Mouse (Mus musculus): ENCODE data around the gene Dcbld1. TPM values are rescaled to one million over a fixed set of nuclear protein-coding genes. Genes with fewer than 3 reads are reported as not detected.

Gene Dcbld1
- polyA plus RNA-seq, 1 experiment, result 0.99 TPM

- Histone ChIP-seq H3K27ac (replicated peaks; ENCODE audit: low read depth, low read length) (no peak overlapping the region), H3K4me3 (ENCODE audit: insufficient read depth, low read depth, low read length) (no peak overlapping the region)
Observed at GRCm38 (mm10) chr10:52242680-52243323, 9.4 kb downstream of the Dcbld1 start.

GRCm38 (mm10) chr10:52246207-52246606 is 12.8 kb downstream of the Dcbld1 start:
- Histone ChIP-seq H3K4me1 (ENCODE audit: control insufficient read depth, insufficient read depth, insufficient read length, low read length) (no peaks in the 10 kb centered on the region), H3K4me3 (ENCODE audit: insufficient read depth, low read depth, low read length) (no peak overlapping the region), H3K27ac (replicated peaks; ENCODE audit: low read depth, low read length) (no peak overlapping the region)

More at GRCm38 (mm10) chr10:52242680-52243323, 9.4 kb downstream of the Dcbld1 start:
- H3K4me1 ChIP-seq (ENCODE audit: control insufficient read depth, insufficient read depth, insufficient read length, low read length), result no peaks in the 10 kb centered on the region

- Histone ChIP-seq H3K4me1 (ENCODE audit: control insufficient read depth, insufficient read depth, insufficient read length, low read length) (no peaks in the 10 kb centered on the region; the same call in 1 of the 2 replicates), H3K27ac (replicated peaks; ENCODE audit: low read depth, low read length) (no peak overlapping the region), H3K4me3 (ENCODE audit: insufficient read depth, low read depth, low read length) (no peak overlapping the region)
Observed at GRCm38 (mm10) chr10:52252240-52252639, 18.8 kb downstream of the Dcbld1 start.

- H3K27ac ChIP-seq (replicated peaks; ENCODE audit: low read depth, low read length), result no peak overlapping the region
- H3K4me3 ChIP-seq (ENCODE audit: insufficient read depth, low read depth, low read length), result no peak overlapping the region
- no peaks in the 10 kb centered on the region; the same call in 1 of the 2 replicates for H3K4me1 ChIP-seq (ENCODE audit: control insufficient read depth, insufficient read depth, insufficient read length, low read length)
Observed at GRCm38 (mm10) chr10:52253426-52253825, 20.0 kb downstream of the Dcbld1 start.

- H3K4me1 ChIP-seq (ENCODE audit: control insufficient read depth, insufficient read depth, insufficient read length, low read length), result no peaks in the 10 kb centered on the region
Observed at GRCm38 (mm10) chr10:52257768-52258167, 24.3 kb downstream of the Dcbld1 start.

GRCm38 (mm10) chr10:52258180-52258948 is 24.9 kb downstream of the Dcbld1 start:
- Histone ChIP-seq H3K27ac (replicated peaks; ENCODE audit: low read depth, low read length) (no peak overlapping the region), H3K4me3 (ENCODE audit: insufficient read depth, low read depth, low read length) (no peak overlapping the region)

More at GRCm38 (mm10) chr10:52257768-52258167, 24.3 kb downstream of the Dcbld1 start:
- Histone ChIP-seq H3K27ac (replicated peaks; ENCODE audit: low read depth, low read length) (no peak overlapping the region), H3K4me3 (ENCODE audit: insufficient read depth, low read depth, low read length) (no peak overlapping the region)

GRCm38 (mm10) chr10:52260209-52260608 is 26.8 kb downstream of the Dcbld1 start:
- Histone ChIP-seq H3K4me3 (ENCODE audit: insufficient read depth, low read depth, low read length) (no peak overlapping the region), H3K4me1 (ENCODE audit: control insufficient read depth, insufficient read depth, insufficient read length, low read length) (no peaks in the 10 kb centered on the region), H3K27ac (replicated peaks; ENCODE audit: low read depth, low read length) (no peak overlapping the region)

More at GRCm38 (mm10) chr10:52258180-52258948, 24.9 kb downstream of the Dcbld1 start:
- H3K4me1 ChIP-seq (ENCODE audit: control insufficient read depth, insufficient read depth, insufficient read length, low read length), result no peaks in the 10 kb centered on the region

- Histone ChIP-seq H3K4me1 (ENCODE audit: control insufficient read depth, insufficient read depth, insufficient read length, low read length) (no peaks in the 10 kb centered on the region), H3K4me3 (ENCODE audit: insufficient read depth, low read depth, low read length) (no peak overlapping the region), H3K27ac (replicated peaks; ENCODE audit: low read depth, low read length) (no peak overlapping the region)
Observed at GRCm38 (mm10) chr10:52264162-52264561, 30.7 kb downstream of the Dcbld1 start.

- Histone ChIP-seq H3K4me3 (ENCODE audit: insufficient read depth, low read depth, low read length) (no peak overlapping the region), H3K4me1 (ENCODE audit: control insufficient read depth, insufficient read depth, insufficient read length, low read length) (peaks cover under 1% of the 10 kb centered on the region; the same call in 1 of the 2 replicates), H3K27ac (replicated peaks; ENCODE audit: low read depth, low read length) (no peak overlapping the region)
Observed at GRCm38 (mm10) chr10:52268879-52269278, 35.5 kb downstream of the Dcbld1 start.

GRCm38 (mm10) chr10:52271385-52271784 is 38.0 kb downstream of the Dcbld1 start:
- Histone ChIP-seq H3K4me1 (ENCODE audit: control insufficient read depth, insufficient read depth, insufficient read length, low read length) (peaks cover 5% of the 10 kb centered on the region; the same call in 1 of the 2 replicates), H3K27ac (replicated peaks; ENCODE audit: low read depth, low read length) (no peak overlapping the region), H3K4me3 (ENCODE audit: insufficient read depth, low read depth, low read length) (no peak overlapping the region)

- H3K27ac ChIP-seq (replicated peaks; ENCODE audit: low read depth, low read length), result no peak overlapping the region
- peaks cover 5% of the 10 kb centered on the region; the same call in 1 of the 2 replicates for H3K4me1 ChIP-seq (ENCODE audit: control insufficient read depth, insufficient read depth, insufficient read length, low read length)
- H3K4me3 ChIP-seq (ENCODE audit: insufficient read depth, low read depth, low read length), result no peak overlapping the region
Observed at GRCm38 (mm10) chr10:52273012-52273411, 39.6 kb downstream of the Dcbld1 start.

GRCm38 (mm10) chr10:52274001-52274909 is 40.8 kb downstream of the Dcbld1 start:
- peaks cover 8% of the 10 kb centered on the region for H3K4me1 ChIP-seq (ENCODE audit: control insufficient read depth, insufficient read depth, insufficient read length, low read length)
- H3K4me3 ChIP-seq (ENCODE audit: insufficient read depth, low read depth, low read length), result no peak overlapping the region
- H3K27ac ChIP-seq (replicated peaks; ENCODE audit: low read depth, low read length), result no peak overlapping the region; the same call in 1 of the 2 replicates

GRCm38 (mm10) chr10:52274910-52275604 is 41.6 kb downstream of the Dcbld1 start:
- no peak overlapping the region for H3K4me3 ChIP-seq (ENCODE audit: insufficient read depth, low read depth, low read length)
- no peak overlapping the region; the same call in 1 of the 2 replicates for H3K27ac ChIP-seq (replicated peaks; ENCODE audit: low read depth, low read length)

GRCm38 (mm10) chr10:52276579-52276978 is 43.2 kb downstream of the Dcbld1 start:
- Histone ChIP-seq H3K4me1 (ENCODE audit: control insufficient read depth, insufficient read depth, insufficient read length, low read length) (peaks cover 8% of the 10 kb centered on the region), H3K4me3 (ENCODE audit: insufficient read depth, low read depth, low read length) (no peak overlapping the region), H3K27ac (replicated peaks; ENCODE audit: low read depth, low read length) (no peak overlapping the region)

More at GRCm38 (mm10) chr10:52274910-52275604, 41.6 kb downstream of the Dcbld1 start:
- H3K4me1 ChIP-seq (ENCODE audit: control insufficient read depth, insufficient read depth, insufficient read length, low read length), result peaks cover 8% of the 10 kb centered on the region
